Mouse (Mus musculus) lung, postnatal 4 days (tissue): ENCODE measurements around the gene Card6.
"Not testable (repeated sequence)": the region's sequence is repeated elsewhere in the genome, so short reads cannot be mapped to it uniquely, and the experiment has no call there.

Experiments used
- DNase-seq, 2 experiments: peaks; one replicate each; pipeline ENCODE4 v3.0.0; 2021

Gene Card6

GRCm38 (mm10) chr15:5107686-5108654 lies at the start of gene Card6:
TSS of gene Card6 (minus strand) at chr15:5108539.
- DNase-seq = peak in 1 of 2 experiments; percentile 32

DNA sequence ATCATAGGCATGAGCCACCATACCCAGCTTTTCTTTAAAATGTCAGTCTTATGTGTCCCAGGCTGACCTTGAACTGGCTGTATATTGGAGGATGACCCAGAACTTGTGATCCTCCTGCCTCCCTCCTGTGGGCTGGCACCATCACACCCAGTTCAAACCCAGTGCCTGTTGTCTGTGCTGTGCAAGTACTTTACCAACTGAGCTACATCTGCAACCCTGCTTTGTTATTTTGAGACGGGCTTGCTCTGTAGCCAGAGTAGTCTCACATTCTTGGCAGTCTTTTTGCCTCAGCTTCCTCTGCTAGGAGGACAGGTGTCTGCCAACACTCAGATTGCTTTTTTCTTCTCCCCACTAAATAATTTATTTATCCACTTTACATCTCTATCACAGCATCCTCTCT lies 49.0 kb upstream of the Card6 start:
- no peak for DNase-seq

GRCm38 (mm10) chr15:5156355-5156754 lies 48.0 kb upstream of the Card6 start:
- DNase-seq = no peak

DNA sequence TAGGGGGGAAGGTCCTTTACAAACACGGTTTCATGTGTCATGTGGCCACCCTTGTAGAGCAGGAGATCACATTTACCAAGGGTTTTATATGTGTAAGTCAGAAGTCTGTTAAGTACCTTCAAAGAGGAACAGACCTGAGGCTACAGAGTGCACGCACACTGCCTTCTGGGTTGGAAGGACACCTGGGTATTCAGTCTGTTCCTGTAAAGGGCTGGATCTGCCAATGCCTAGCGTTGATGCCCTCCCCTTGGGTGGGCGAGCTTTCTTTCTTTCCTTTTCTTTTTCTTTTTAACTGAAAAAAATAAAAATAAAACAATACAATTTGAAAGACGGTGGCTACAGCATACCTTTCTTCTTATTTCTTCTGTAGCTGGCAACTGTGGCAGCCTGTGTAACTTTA lies 46.8 kb upstream of the Card6 start:
- no peak for DNase-seq

DNA sequence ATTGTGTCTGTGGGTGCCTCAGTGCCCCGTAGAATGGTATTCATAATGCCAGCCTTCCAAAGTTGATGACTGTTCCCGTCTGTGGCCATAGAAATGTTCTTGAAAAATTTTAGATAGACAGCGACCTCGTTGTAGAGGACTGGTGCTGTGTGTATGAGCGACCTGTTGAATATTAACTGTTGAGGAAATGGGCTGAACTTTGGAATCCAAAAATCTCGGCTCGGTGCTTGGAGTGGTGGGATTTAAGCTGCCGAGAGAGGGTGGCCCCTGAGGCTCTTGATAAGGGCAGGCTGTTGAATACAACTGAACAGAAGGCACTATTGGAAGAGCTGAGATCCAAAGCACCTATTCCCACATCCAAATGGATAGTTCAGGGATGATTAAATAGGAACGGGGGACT lies 46.3 kb upstream of the Card6 start:
- no peak for DNase-seq

DNA sequence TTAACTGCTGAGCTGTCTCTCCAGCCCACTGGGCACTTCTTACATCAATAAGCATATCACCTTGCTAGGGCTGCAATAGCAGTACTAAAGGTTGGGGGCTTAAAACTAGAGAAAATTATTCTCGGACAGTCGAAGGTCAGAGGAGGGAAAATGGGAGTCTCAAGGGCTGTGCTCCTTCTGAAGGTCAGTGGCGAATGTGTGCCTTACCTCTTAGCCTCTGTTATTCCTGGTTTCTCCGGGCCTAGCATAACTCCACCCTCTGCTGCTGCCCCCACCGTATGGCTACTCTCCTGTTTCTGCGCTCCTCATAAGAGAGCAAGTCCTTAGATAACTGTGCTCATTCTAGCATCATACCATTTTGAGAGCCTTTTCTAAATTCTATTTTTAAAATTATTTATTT lies 43.8 kb upstream of the Card6 start:
- DNase-seq = no peak

DNA sequence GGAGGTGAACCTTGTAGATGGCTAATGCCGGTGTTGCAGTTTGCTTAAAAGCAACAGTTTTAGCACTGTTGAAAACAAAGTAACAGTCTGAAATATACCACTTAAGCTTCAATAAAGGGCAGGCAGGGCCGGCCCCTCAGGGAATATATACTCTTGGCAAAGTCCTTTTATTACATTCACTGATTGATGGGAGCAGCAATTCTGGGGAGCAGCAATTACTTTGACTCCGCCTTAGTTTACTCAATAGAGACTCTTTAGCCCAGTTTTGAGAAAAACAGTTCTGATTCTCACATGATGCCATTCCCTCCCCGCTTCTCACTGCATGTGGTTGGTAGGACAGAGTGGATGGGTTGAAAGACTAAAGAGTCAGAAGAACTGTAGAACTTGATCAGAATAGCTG lies 40.8 kb upstream of the Card6 start:
- no peak for DNase-seq

- no peak for DNase-seq
Measured at GRCm38 (mm10) chr15:5145196-5145945, 37.0 kb upstream of the Card6 start.

- peak; percentile 81 to 82 for DNase-seq
Measured at GRCm38 (mm10) chr15:5144021-5144778, 35.9 kb upstream of the Card6 start.

GRCm38 (mm10) chr15:5143361-5144020 lies 35.2 kb upstream of the Card6 start, which contains the start of gene Prkaa1:
TSS of gene Prkaa1 (plus strand) at chr15:5143861.
- DNase-seq = peak in 1 of 2 experiments; percentile 88

GRCm38 (mm10) chr15:5142714-5143113 lies 34.4 kb upstream of the Card6 start:
- no peak for DNase-seq

GRCm38 (mm10) chr15:5142047-5142446 lies 33.7 kb upstream of the Card6 start:
- DNase-seq = no peak

- DNase-seq = no peak
Measured at GRCm38 (mm10) chr15:5140357-5140756, 32.0 kb upstream of the Card6 start.

- DNase-seq = no peak
Measured at GRCm38 (mm10) chr15:5139863-5140262, 31.5 kb upstream of the Card6 start.

- DNase-seq = no peak
Measured at GRCm38 (mm10) chr15:5139366-5139765, 31.0 kb upstream of the Card6 start.

GRCm38 (mm10) chr15:5138021-5138856 lies 29.9 kb upstream of the Card6 start:
- no peak for DNase-seq

- DNase-seq = no peak
Measured at GRCm38 (mm10) chr15:5134945-5135483, 26.7 kb upstream of the Card6 start.

- no peak for DNase-seq
Measured at GRCm38 (mm10) chr15:5134179-5134578, 25.8 kb upstream of the Card6 start.

DNA sequence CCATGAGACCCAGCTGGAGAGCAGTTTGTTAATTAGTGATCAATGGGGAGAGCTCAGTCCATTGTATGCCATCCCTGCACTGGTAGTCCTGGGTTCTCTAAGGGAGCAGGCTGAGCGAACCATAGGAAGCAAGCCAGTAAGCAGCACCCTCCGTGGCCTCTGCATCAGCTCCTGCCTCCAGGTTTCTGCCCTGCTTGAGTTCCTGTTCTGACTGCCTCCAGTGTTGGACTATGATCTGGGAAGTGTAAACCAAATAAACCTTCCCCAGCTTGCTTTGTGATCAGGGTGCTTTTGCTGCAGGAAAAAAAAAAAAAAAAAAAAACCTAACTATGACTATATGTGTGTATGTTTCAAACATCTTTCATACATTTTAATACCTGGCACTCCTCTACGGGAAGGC lies 25.0 kb upstream of the Card6 start:
- no peak for DNase-seq

GRCm38 (mm10) chr15:5130887-5131668 lies 22.7 kb upstream of the Card6 start:
- not testable (repeated sequence) for DNase-seq
